Mouse (Mus musculus) spleen, postnatal 10 days (tissue): ENCODE measurements at regions not wholly inside any gene's neighbourhood (a gene's known extent, or its start where the extent isn't known, plus 50 kb on each side); places are given as distances from the start of the nearest gene placed in this dataset.

Experiments
- DNase-seq, 2 experiments: peaks; one replicate each; pipeline ENCODE4 v3.0.0; 2021 to 2022; ENCODE audit warnings: low spot score in 2 of 2

- DNase-seq, result no peak
These were observed 141.5 kb upstream of the Jag1 start for GRCm38 (mm10) chr2:137257847-137258515.

- DNase-seq, result no peak
These were observed 131.5 kb upstream of the Jag1 start for GRCm38 (mm10) chr2:137247931-137248330.

- DNase-seq, result no peak
These were observed 127.9 kb upstream of the Jag1 start for GRCm38 (mm10) chr2:137244370-137244769.

GRCm38 (mm10) chr2:137243914-137244313 lies 127.5 kb upstream of the Jag1 start:
- no peak for DNase-seq

GRCm38 (mm10) chr2:137236961-137237360 lies 120.5 kb upstream of the Jag1 start:
- no peak for DNase-seq

GRCm38 (mm10) chr2:137233936-137234335 lies 117.5 kb upstream of the Jag1 start:
- no peak for DNase-seq

GRCm38 (mm10) chr2:137231161-137231560 lies 114.7 kb upstream of the Jag1 start:
- DNase-seq, result no peak

GRCm38 (mm10) chr2:137229422-137230069 lies 113.1 kb upstream of the Jag1 start:
- no peak for DNase-seq

GRCm38 (mm10) chr2:137227495-137227894 lies 111.1 kb upstream of the Jag1 start:
- DNase-seq, result no peak

GRCm38 (mm10) chr2:137224702-137225552 lies 108.5 kb upstream of the Jag1 start:
- DNase-seq, result no peak

GRCm38 (mm10) chr2:137215697-137216096 lies 99.3 kb upstream of the Jag1 start:
- DNase-seq, result no peak

GRCm38 (mm10) chr2:137207846-137208245 lies 91.4 kb upstream of the Jag1 start:
- DNase-seq, result no peak

- no peak for DNase-seq
These were observed 87.9 kb upstream of the Jag1 start for GRCm38 (mm10) chr2:137204274-137204850.

- DNase-seq, result no peak
These were observed 83.7 kb upstream of the Jag1 start for GRCm38 (mm10) chr2:137200101-137200500.

- no peak for DNase-seq
These were observed 75.7 kb upstream of the Jag1 start for GRCm38 (mm10) chr2:137192183-137192582.

GRCm38 (mm10) chr2:137169176-137169575 lies 52.7 kb upstream of the Jag1 start:
- no peak for DNase-seq

GRCm38 (mm10) chr2:137168626-137169025 lies 52.2 kb upstream of the Jag1 start:
- DNase-seq, result no peak
